Mouse (Mus musculus): ENCODE results near the gene Glt28d2.

Gene Glt28d2

DNA sequence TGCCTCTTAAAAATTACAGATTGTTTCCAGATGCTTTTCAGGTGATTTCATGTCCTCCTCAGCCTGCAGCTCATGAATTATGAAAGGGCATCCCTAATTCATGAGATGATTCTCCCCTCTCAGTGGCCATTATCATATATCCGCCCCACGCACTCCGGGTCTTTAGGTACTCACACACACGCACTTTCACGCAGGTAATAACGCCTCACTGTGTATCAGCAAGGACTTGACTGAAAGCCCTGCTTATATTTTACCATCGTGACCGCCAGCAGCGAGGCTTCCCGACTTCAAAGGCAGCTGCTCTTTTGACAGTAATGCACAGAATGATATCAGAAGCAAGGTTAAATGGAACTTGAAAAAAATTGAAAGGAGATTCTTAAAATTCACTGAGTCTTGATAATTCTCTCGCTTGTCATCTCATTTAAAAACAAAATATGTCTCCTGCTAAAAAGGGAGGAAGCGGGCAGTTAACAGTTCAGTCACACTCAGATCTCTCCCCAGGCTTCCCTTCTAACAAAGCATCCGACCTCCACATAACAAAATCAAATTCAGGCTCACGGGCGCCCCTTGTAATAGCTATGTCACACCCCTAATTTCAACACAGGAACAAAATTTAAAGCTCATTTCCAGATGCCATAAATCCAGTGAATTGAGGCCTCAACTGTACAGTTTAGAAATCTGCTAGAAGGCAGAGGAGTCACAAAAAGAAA is 66.3 kb downstream of the Glt28d2 start:
- DNase-seq = no peak

Data from cerebellum, postnatal 36 days (tissue).